Mouse (Mus musculus) hindbrain, embryonic 12.5 days (tissue): ENCODE measurements at regions not wholly inside any gene's neighbourhood (a gene's known extent, or its start where the extent isn't known, plus 50 kb on each side); places are given as distances from the start of the nearest gene placed in this dataset.
A peak's percentile ranks its signal among the peaks of the same experiment; 100 is the strongest.

Experiments used
- ATAC-seq: fragments of 200-750 bp; cut with Nextera tagmentation; 2 replicates; pipeline ENCODE4 v1.8.0; 2017; ENCODE audit warnings: moderate TSS enrichment; ENCODE audit not compliant: low FRiP score
- H3K27ac ChIP-seq: fragments of 300-500 bp; sonication (generic); 2 replicates; pipeline ENCODE4 v1.5.1; 2016; ENCODE audit warnings: mild to moderate bottlenecking
- H3K27me3 ChIP-seq: fragments of 300-500 bp; sonication (generic); 2 replicates; pipeline ENCODE4 v1.6.1; 2016; ENCODE audit warnings: mild to moderate bottlenecking
- H3K36me3 ChIP-seq: fragments of 300-500 bp; sonication (generic); 2 replicates; pipeline ENCODE4 v1.6.1; 2016; ENCODE audit warnings: mild to moderate bottlenecking
- H3K4me1 ChIP-seq: fragments of 300-500 bp; sonication (generic); 2 replicates; pipeline ENCODE4 v1.6.1; 2016
- H3K4me2 ChIP-seq: fragments of 300-500 bp; sonication (generic); replicated peaks from 2 replicates; pipeline ENCODE4 v1.6.1; 2016; ENCODE audit warnings: mild to moderate bottlenecking
- H3K4me3 ChIP-seq: fragments of 300-500 bp; sonication (generic); 2 replicates; pipeline ENCODE4 v1.5.1; 2016; ENCODE audit warnings: mild to moderate bottlenecking
- H3K9ac ChIP-seq: fragments of 300-500 bp; sonication (generic); 2 replicates; pipeline ENCODE4 v1.6.1; 2016; ENCODE audit warnings: mild to moderate bottlenecking, moderate library complexity
- H3K9me3 ChIP-seq: fragments of 300-500 bp; sonication (generic); replicated peaks from 2 replicates; pipeline ENCODE4 v1.6.1; 2016; ENCODE audit warnings: mild to moderate bottlenecking
- WGBS: fragments of 180-500 bp; shearing (Covaris S2); methylation state at CpG from one replicate; pipeline ENCODE4 v1.1.7; 2016; 5-methylcytosine and 5-hydroxymethylcytosine counted together

GRCm38 (mm10) chr7:72543946-72544345 lies 237.5 kb upstream of the Mctp2 start:
- Histone ChIP-seq H3K4me1 (peaks cover 29% of the 10 kb centered on the region), H3K4me3 (no peak overlapping the region), H3K27me3 (no peaks in the 10 kb centered on the region), H3K36me3 (0 out of 2 replicates have a peak, but pooled peaks cover 4% of the 10 kb centered on the region), H3K9me3 (peaks cover 7% of the 10 kb centered on the region), H3K27ac (peak overlapping the region; percentile 31; the same call in 1 of the 2 replicates), H3K4me2 (no peak overlapping the region), H3K9ac (no peak overlapping the region)
- peak; percentile 59; the same call in 1 of the 2 replicates for ATAC-seq
- 33% methylated on average over 4 of the region's 4 CpGs for WGBS

- Histone ChIP-seq H3K4me2 (no peak overlapping the region), H3K9me3 (no peaks in the 10 kb centered on the region), H3K9ac (no peak overlapping the region), H3K27me3 (no peaks in the 10 kb centered on the region), H3K36me3 (no peaks in the 10 kb centered on the region), H3K4me3 (no peak overlapping the region), H3K27ac (no peak overlapping the region), H3K4me1 (no peaks in the 10 kb centered on the region)
- no peak for ATAC-seq
These were observed 261.0 kb upstream of the Mctp2 start for GRCm38 (mm10) chr7:72567378-72567777.

- Histone ChIP-seq H3K4me3 (no peak overlapping the region), H3K36me3 (no peaks in the 10 kb centered on the region), H3K9ac (no peak overlapping the region), H3K4me1 (no peaks in the 10 kb centered on the region), H3K27ac (no peak overlapping the region), H3K27me3 (no peaks in the 10 kb centered on the region), H3K9me3 (no peaks in the 10 kb centered on the region), H3K4me2 (no peak overlapping the region)
- ATAC-seq, result no peak
These were observed 262.8 kb upstream of the Mctp2 start for GRCm38 (mm10) chr7:72569177-72569576.

GRCm38 (mm10) chr7:72574316-72574715 lies 267.9 kb upstream of the Mctp2 start:
- no peaks in the 10 kb centered on the region for H3K27me3 ChIP-seq

GRCm38 (mm10) chr7:72584427-72584826 lies 278.0 kb upstream of the Mctp2 start:
- no peak for ATAC-seq
- H3K4me1 ChIP-seq, result no peaks in the 10 kb centered on the region
- WGBS, result 88% methylated on average over 3 of the region's 3 CpGs
- no peaks in the 10 kb centered on the region for H3K9me3 ChIP-seq
- H3K27me3 ChIP-seq, result no peaks in the 10 kb centered on the region
- no peak overlapping the region for H3K9ac ChIP-seq
- no peak overlapping the region for H3K4me2 ChIP-seq
- no peak overlapping the region for H3K27ac ChIP-seq
- H3K36me3 ChIP-seq, result no peaks in the 10 kb centered on the region
- no peak overlapping the region for H3K4me3 ChIP-seq

More at GRCm38 (mm10) chr7:72574316-72574715, 267.9 kb upstream of the Mctp2 start:
- Histone ChIP-seq H3K36me3 (no peaks in the 10 kb centered on the region), H3K27ac (no peak overlapping the region), H3K9me3 (no peaks in the 10 kb centered on the region), H3K4me3 (no peak overlapping the region), H3K4me1 (no peaks in the 10 kb centered on the region; the same call in 1 of the 2 replicates), H3K9ac (no peak overlapping the region), H3K4me2 (no peak overlapping the region)
- ATAC-seq, result no peak
- 85% methylated on average over 1 of the region's 1 CpGs for WGBS

- Histone ChIP-seq H3K27me3 (no peaks in the 10 kb centered on the region), H3K36me3 (no peaks in the 10 kb centered on the region), H3K9ac (no peak overlapping the region), H3K4me2 (no peak overlapping the region), H3K27ac (no peak overlapping the region), H3K9me3 (no peaks in the 10 kb centered on the region), H3K4me1 (no peaks in the 10 kb centered on the region), H3K4me3 (no peak overlapping the region)
- ATAC-seq, result no peak
- WGBS, result 63% methylated on average over 3 of the region's 3 CpGs
These were observed 282.8 kb upstream of the Mctp2 start for GRCm38 (mm10) chr7:72589241-72589668.

GRCm38 (mm10) chr7:72590351-72591115 lies 284.1 kb upstream of the Mctp2 start:
- 77% methylated on average over 4 of the region's 4 CpGs for WGBS
- ATAC-seq, result no peak
- H3K27me3 ChIP-seq, result no peaks in the 10 kb centered on the region
- no peak overlapping the region for H3K4me2 ChIP-seq
- no peak overlapping the region for H3K27ac ChIP-seq
- H3K4me3 ChIP-seq, result no peak overlapping the region
- H3K36me3 ChIP-seq, result no peaks in the 10 kb centered on the region
- no peaks in the 10 kb centered on the region for H3K4me1 ChIP-seq
- no peak overlapping the region for H3K9ac ChIP-seq
- H3K9me3 ChIP-seq, result no peaks in the 10 kb centered on the region

GRCm38 (mm10) chr7:72592110-72592509 lies 285.7 kb upstream of the Mctp2 start:
- Histone ChIP-seq H3K27me3 (no peaks in the 10 kb centered on the region), H3K4me2 (no peak overlapping the region), H3K36me3 (no peaks in the 10 kb centered on the region), H3K4me3 (no peak overlapping the region), H3K9ac (no peak overlapping the region), H3K27ac (no peak overlapping the region), H3K4me1 (no peaks in the 10 kb centered on the region), H3K9me3 (no peaks in the 10 kb centered on the region)
- 61% methylated on average over 6 of the region's 6 CpGs for WGBS
- peak; percentile 74; the same call in 1 of the 2 replicates for ATAC-seq

- Histone ChIP-seq H3K36me3 (no peaks in the 10 kb centered on the region), H3K27ac (no peak overlapping the region), H3K4me3 (no peak overlapping the region), H3K27me3 (no peaks in the 10 kb centered on the region), H3K4me1 (no peaks in the 10 kb centered on the region), H3K9ac (no peak overlapping the region), H3K9me3 (no peaks in the 10 kb centered on the region), H3K4me2 (no peak overlapping the region)
- WGBS, result 70% methylated on average over 3 of the region's 3 CpGs
- ATAC-seq, result no peak
These were observed 286.2 kb upstream of the Mctp2 start for GRCm38 (mm10) chr7:72592649-72593048.

GRCm38 (mm10) chr7:72593259-72593658 lies 286.9 kb upstream of the Mctp2 start:
- no peak overlapping the region for H3K9ac ChIP-seq
- WGBS, result 91% methylated on average over 1 of the region's 1 CpGs
- H3K4me2 ChIP-seq, result no peak overlapping the region
- no peaks in the 10 kb centered on the region for H3K27me3 ChIP-seq
- H3K4me1 ChIP-seq, result no peaks in the 10 kb centered on the region
- no peaks in the 10 kb centered on the region for H3K9me3 ChIP-seq
- no peak overlapping the region for H3K4me3 ChIP-seq
- H3K27ac ChIP-seq, result no peak overlapping the region
- no peaks in the 10 kb centered on the region for H3K36me3 ChIP-seq
- ATAC-seq, result no peak

- no peak overlapping the region for H3K9ac ChIP-seq
- WGBS, result 88% methylated on average over 1 of the region's 1 CpGs
- H3K36me3 ChIP-seq, result no peaks in the 10 kb centered on the region
- ATAC-seq, result no peak
- no peak overlapping the region for H3K4me2 ChIP-seq
- H3K27me3 ChIP-seq, result no peaks in the 10 kb centered on the region
- H3K4me1 ChIP-seq, result no peaks in the 10 kb centered on the region
- H3K4me3 ChIP-seq, result no peak overlapping the region
- H3K27ac ChIP-seq, result no peak overlapping the region
- no peaks in the 10 kb centered on the region for H3K9me3 ChIP-seq
These were observed 288.3 kb upstream of the Mctp2 start for GRCm38 (mm10) chr7:72594741-72595140.

- Histone ChIP-seq H3K4me2 (no peak overlapping the region), H3K4me3 (no peak overlapping the region), H3K27me3 (no peaks in the 10 kb centered on the region), H3K36me3 (no peaks in the 10 kb centered on the region), H3K4me1 (no peaks in the 10 kb centered on the region), H3K9me3 (no peaks in the 10 kb centered on the region), H3K9ac (no peak overlapping the region), H3K27ac (no peak overlapping the region)
- no peak for ATAC-seq
These were observed 290.6 kb upstream of the Mctp2 start for GRCm38 (mm10) chr7:72596985-72597384.

- Histone ChIP-seq H3K4me3 (no peak overlapping the region), H3K36me3 (no peaks in the 10 kb centered on the region), H3K27me3 (no peaks in the 10 kb centered on the region), H3K4me2 (no peak overlapping the region), H3K27ac (no peak overlapping the region), H3K4me1 (no peaks in the 10 kb centered on the region), H3K9me3 (no peaks in the 10 kb centered on the region), H3K9ac (no peak overlapping the region)
- 59% methylated on average over 8 of the region's 8 CpGs for WGBS
- ATAC-seq, result peak; percentile 92
These were observed 295.5 kb upstream of the Mctp2 start for GRCm38 (mm10) chr7:72601933-72602332.
